Mouse (Mus musculus): ENCODE measurements around the gene Prn.

Prn gene

DNA sequence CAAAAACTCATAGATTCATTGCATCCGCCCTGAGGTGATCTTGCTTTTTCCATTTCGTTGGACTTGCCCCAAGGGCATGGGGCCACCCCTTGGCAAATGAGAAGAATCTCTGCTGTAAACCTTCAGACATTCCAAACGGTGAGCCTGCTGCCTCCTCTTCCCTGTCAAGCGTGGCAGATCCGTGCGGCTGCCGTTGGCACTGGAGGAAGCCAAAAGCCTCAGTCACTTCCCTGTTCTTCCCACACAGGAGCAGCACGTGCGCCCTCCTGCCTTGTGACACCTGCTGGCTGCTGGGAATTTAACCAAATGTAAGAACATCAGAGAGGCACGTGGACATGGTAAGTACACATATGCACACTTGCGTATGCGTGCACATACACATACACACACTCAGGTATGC lies 86.0 kb downstream of the Prn start:
- no peak for DNase-seq (ENCODE audit: low read depth, low spot score)

DNA sequence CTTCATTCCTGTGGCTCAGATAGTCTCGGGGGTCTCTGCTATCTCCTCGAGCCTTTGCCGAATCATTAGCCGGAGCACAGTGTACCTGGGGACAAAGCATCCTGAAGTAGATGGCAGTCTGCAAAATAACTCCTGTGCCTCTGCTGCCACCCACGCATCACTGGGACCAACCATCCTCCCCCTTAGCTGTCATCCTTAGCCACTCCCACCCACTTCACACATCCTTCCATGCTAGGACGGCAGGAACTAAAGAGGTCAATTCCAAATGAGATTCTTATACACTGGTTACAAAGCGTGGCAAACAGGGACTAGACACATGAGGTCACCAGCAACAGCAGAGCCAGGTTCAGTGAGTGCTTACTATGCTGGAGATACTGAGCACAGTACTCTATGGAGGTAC lies 86.6 kb downstream of the Prn start:
- DNase-seq (ENCODE audit: low read depth, low spot score), result no peak

DNA sequence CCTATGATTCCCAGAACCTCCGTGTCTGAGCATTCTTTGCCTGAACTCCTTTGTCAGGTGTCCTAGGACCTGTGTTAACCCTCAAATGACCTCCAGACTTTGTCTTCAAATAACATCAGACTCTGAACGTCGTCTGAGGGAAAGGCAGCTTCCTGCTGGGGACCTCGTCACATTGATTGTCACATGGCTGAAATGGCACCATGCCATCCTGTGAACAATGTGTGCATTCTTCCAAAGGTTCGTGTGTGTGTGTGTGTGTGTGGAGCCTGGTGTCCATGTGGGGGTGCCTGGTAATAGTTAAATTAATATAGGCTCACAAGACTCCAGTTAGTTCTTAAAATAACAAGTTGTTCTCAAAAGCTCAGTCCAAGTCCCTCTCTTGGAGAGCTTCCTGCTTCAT lies 87.6 kb downstream of the Prn start:
- no peak for DNase-seq (ENCODE audit: low read depth, low spot score)

DNA sequence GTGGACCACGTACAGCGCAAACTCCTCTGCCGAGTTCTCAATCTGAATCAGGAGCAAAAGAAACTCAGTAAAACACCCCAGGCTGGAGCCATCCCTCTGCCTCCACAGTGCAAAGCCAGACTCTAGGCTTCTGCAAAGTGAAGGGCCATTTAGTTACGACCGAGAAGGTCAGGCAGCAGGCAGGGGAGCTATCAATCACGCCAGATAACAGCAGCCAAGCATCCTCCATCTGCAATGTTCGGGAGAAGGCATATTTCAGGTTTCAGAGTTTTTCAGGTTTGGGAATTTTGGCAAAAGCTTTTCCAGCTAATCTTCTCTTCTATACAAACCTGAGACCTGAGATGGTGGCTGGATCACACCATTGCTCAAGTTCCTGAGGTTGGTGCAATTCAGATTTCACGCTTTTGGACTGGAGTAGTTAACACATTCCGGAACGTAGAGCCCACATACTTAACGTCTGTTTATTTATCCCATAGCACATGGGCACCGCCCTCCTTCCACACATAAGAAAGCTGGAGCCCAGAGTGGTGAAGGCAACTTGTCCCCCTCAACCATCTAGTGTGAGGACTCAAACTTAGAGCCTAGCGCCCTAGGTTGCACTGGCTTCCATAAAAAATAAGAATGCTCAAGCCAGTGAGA lies 92.1 kb downstream of the Prn start:
- DNase-seq (ENCODE audit: low read depth, low spot score), result no peak

DNA sequence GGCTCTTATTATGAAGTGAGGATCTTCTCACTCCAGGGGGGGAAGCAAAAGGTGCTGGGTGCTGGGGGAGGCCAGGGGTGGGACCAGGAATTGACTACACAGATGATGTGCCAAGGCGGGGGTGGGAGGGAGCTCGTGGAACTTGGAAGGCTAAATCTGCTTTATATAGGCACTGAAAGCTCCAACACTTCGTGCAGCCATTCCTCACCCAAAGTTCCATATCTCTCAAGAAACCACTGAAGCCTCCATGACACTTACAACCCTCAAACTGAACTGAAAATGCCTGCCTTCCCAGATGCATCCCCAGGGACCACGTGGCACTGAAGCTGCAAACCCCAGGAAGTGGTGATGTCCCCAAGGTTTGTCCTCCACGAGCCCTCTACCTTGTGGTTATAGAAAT lies 94.2 kb downstream of the Prn start:
- DNase-seq (ENCODE audit: low read depth, low spot score), result no peak

DNA sequence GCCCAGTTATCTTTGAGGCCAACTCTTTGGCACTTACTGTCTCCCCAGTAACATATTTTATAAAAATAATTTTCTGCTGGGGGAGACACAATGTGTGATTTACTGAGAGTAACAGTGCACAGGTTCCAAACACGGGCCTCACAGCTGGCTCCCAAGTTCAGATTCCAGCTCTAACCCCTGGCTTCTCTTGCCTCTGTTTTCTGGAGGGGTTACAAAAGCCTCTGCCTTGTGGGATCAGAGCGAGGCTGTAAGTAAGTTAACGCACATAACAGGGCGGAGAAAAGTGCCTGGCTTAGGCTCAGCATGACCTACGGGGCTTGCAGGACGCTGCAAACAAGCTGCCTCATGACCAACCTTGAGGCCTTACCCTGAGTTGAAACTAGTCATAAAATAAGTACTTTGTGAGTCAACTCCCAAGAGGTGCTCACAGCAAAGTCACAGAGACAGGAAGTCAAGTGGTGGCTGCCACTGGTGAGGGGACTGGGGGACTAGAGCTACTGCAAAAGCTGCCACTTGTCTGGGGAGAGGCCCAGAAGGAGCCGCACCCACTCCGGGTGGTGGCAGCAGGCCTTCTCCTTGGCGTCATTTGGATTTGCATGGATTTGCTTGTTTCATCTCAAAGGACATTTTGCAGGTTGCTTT lies 94.9 kb downstream of the Prn start:
- peak; percentile 69 for DNase-seq (ENCODE audit: low read depth, low spot score)

DNA sequence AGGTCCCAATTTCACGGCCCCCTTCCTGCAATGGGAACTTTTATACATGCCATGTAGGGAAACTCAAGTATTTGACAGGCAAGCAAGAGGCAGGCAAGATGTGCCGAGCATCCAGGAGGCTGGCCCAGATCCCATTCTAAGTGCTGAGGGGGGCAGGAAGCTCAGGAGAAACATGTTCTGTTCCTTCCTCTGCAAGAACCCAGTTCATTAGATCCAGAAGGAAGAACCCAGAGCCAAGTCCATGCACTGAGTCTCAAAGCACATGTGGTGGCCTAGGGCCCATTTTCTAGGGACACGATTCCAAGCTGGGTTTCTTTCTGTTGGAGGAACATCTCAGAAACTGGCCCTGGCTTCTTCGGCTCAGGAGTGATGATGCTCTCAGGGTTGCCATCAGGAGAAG lies 95.7 kb downstream of the Prn start:
- no peak for DNase-seq (ENCODE audit: low read depth, low spot score)
